Mouse (Mus musculus) neutrophil, adult 5-6 weeks (primary cell): ENCODE measurements at regions not wholly inside any gene's neighbourhood (a gene's known extent, or its start where the extent isn't known, plus 50 kb on each side); places are given as distances from the start of the nearest gene placed in this dataset.
"Not testable (repeated sequence)": the region's sequence is repeated elsewhere in the genome, so short reads cannot be mapped to it uniquely, and the experiment has no call there.

Experiments
- ATAC-seq: fragments of 151-379, 151-347 bp; 2 replicates; pipeline ENCODE4 v1.8.0; 2017; ENCODE audit warnings: mild to moderate bottlenecking, moderate TSS enrichment; ENCODE audit not compliant: insufficient number of reproducible peaks, poor library complexity, low FRiP score, severe bottlenecking; ENCODE audit errors: extremely low read depth

DNA sequence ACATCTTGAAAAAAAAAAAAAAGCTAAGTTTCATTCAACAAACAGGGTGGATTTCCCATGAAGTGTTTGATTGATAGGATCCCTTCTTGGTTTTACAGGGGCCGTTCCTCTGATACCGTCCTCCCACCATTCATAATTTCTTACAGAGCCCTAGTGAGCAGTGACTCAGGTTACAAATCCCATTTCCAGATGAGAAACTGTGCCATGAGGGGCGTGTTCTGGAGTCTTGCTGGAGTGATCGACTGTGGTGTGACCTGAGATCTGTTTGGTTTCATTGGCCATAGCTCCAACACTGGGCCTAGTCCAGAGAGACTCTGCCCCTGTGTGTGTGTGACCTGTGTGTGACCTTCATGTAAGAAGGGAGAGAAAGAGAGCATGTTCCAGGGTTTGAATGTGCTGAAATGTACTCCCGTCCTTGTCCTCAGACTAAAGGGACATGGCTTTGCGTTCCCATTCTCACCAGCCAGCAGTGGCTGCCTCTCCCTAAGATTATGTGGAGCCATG is 181.9 kb downstream of the Glrx3 start:
- ATAC-seq: no peak

DNA sequence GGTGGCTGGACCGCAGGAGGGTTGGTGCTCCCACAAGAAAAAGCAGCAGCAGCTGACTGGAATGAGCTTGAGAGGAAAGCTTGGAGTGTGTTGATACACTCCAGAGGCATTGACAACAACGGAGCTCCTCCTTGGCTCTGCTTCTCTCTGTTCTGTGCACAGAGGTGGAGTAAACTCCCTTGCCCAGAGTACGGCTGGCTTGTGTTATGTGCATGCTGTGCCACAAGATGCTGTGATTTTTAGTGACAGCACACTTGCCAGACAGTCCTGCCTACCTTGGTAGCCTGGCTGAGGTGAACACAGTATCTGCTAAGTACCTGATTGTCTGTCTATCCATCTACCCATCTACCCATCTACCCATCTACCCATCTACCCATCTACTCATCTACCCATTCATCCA is 190.9 kb downstream of the Glrx3 start:
- no peak for ATAC-seq

DNA sequence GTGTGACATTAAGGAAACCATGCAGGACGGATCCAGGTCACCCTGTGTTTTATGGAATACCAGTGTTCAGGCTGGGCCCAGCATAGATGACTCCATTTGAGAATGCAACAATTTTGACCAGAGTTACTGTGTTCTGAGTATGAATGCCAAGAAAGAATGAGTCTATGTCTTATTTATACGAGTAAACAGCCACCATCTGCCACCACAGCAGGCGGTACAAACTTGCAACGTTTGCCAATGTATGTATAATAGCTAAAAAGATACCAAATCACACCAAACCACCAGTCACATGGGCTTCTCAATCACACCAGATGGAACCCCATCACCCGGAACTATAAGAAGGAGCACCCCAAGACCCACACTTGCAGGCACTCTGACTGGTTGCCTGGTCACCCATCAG is 192.1 kb downstream of the Glrx3 start:
- no peak for ATAC-seq

DNA sequence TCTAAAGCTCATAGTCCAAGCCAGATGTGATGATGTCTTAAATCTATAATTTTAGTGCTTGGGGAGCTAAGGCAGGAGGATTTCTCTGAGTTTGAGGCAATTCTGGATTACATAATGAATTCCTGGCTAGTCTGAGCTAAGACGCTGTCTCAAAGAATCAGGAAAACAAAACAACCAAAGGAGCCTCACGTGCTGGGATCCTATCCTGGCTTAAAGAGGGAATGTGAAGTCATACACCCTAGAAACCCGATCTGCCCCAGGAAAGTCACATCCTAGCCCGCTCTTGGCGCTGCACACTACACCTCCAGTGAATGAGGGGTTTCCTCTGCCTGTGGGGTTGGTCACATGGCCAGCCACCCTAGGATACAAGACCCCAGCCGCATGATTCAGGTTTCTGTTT is 211.2 kb downstream of the Glrx3 start:
- ATAC-seq: no peak

DNA sequence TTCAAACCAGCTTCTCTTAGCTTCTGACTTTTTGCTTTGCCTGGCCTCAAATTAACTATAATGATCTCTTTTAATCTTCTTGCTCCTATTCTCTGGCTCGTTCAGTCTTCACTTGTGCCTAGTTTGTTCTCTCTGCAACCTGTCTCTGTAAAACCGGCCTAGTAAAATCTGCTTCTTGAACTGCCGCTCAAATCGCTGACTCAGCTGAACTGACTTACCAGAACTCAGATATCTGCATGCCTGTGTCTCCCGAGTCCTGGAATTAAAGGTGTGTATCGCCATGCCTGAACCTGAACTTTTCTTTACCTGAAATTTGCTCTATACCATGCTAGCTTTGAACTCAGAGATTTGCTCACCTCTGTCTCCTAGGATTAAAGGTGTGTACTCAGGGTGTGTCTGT is 212.2 kb downstream of the Glrx3 start:
- no peak for ATAC-seq

DNA sequence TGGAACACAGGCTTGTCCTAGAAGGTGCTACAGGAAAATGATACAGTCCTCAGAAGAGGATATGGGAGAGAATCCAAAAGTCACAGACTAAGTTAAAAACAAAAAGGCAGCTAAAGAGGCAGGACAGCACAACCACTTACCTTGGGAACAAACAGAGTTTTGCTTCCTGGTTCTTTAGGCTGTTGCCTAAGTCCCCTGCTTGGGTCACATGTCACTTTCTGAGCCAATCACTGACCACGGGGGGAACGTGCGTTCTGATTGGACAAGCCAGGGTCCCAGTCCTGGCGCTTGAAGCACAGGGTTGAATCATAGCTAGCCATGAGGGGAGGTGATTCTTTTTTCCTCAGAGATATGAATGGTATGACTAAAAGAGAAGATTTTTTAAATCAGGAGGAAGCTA is 216.4 kb downstream of the Glrx3 start:
- ATAC-seq: no peak

DNA sequence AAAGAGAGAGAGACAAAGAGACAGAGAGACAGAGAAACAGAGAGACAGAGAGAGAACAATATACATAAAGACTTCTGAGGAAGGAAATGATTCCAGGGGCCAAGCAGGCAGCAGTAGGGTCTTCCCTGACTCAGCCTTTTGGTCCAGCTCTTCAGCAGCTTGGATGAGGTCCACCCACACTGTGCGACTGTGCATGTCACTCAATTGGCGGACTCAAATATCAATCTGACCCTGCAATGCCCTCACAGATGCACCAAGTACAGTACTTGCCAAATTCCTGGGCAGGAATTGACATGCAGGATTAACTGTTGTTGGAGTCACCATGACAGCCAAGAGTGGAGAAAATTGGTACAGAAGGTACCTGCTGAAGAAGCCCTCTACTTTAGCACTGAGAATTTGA is 229.8 kb downstream of the Glrx3 start:
- no peak for ATAC-seq

DNA sequence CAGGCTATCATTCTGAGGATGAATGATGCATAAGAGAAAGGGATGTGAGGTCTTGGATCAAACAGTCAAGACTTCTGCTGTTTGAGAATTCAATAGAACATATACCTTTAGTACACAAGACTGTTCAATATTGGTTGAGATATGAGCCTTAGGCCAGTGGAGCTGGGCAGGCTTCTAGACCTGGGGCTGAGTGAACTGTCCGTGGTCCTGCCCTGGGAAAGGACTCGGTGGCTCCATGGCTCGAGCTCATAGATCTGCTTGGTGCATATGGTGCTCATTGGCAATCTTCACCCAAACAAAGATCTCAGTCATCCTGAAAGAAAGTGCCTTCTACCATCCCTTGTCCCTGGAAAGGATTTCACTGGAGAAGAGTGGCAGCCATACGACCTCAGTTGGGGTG is 233.7 kb downstream of the Glrx3 start:
- ATAC-seq: no peak

DNA sequence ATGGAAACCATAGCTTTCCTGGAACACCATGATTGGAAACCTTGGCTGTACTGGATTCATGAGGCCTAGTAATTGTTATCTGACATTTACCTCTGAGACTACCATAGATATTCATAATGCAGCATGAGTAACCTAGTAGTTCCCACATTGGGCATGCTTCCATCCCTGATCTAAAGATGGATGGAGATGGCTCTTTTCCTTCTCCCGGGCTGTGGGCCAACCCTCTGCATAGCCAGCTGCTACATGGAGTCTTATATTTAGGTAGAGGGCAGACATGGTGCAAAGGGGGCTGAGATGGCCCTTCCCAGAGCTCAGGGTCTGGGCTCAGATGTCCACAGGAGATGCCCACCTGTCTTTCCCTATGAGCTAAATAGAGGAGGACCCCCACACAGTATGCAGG is 237.2 kb downstream of the Glrx3 start:
- no peak for ATAC-seq

DNA sequence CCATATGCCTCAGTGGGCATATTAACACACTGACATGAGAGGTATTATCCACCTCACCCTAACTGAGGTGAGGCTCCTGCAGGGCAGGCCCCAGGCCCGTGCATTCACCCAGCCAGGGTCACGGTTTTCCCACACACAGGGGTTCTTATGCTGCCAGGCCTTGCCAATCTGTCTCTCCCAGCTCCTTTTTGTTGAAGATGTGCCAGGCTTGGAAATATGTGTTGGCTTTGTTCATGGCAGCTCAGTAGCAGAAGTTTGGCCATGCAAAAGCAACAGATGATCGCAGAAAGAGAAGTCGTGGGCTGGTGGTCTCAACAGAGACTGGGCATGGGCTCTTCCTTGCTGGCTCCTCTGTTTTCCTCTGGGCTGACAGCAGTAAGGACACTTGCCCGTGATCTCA is 238.0 kb downstream of the Glrx3 start:
- no peak for ATAC-seq

DNA sequence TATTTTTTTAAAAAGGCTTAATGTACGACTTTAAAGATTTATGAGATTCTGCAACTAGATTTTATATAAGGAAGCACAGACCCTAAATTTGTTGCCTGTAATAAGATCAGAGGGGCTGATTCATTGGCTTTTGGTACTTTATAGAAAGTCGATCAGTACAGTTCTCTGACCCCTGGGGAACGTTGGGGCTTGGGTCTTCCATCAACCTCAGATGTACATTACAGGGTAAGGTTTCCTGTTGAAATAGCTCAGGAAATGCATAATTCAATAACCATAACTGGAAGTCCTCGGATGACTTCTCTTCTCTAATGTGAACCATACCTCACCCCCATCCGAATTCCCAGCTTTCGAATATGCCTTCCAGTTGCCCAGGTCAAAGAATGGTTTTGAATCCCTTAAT is 247.4 kb downstream of the Glrx3 start:
- no peak for ATAC-seq

DNA sequence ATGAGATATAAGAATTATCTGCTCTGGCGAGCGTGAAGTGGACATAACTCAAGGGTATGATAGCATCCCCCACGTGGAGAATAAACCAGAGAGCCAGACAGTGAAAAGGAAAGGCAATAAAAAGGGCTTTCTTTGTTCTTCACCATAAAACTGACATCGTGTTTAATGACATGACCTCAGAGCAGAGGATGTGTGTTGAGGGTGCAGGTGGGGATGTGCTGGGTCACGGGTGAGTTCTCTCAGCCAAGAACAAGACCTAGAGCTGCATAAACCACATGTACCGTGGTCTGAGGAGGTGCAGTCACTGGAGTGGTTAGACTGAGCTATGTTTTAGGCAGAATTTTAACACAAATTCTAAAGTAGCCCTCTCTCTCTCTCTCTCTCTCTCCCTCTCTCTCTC is 247.9 kb downstream of the Glrx3 start:
- ATAC-seq: no peak

DNA sequence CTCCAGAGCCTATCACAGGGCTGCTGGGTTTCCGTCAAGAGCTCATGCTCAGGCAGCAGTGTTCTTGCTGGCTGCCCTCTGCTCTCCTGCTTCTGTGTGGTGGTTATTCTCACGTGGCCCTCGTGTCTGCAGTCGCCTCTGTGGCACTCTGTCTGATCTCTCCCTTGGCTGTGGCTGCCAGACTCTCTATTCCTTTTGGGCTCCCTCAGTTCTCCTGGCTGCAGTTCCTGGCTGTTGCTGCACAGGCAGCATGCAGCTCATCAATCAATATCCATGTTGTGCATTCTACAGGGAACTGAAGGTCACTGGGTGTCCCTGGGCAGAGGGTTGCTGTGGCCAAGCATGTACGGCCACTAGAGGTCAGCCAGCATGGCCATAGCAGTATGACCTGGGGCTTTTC is 259.4 kb downstream of the Glrx3 start:
- no peak for ATAC-seq

DNA sequence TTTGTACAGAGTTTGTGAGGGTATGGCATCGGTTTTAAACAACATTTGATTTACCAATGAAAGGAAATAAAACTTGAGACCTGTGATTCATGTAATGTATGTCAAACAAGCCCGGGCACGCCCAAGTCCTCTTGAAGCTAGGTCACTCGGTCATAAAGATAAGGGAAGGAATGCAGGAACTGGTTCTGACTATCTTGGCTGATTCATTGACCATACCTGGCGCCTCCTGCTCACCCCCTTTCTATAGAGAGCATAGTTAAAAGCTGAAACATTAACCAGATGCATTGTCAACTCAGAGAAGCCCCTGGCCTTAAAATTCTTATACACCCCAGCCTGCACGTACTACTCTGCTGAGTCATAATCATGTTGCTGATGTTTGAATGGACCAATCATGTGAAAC is 261.1 kb downstream of the Glrx3 start:
- not testable (repeated sequence) for ATAC-seq

DNA sequence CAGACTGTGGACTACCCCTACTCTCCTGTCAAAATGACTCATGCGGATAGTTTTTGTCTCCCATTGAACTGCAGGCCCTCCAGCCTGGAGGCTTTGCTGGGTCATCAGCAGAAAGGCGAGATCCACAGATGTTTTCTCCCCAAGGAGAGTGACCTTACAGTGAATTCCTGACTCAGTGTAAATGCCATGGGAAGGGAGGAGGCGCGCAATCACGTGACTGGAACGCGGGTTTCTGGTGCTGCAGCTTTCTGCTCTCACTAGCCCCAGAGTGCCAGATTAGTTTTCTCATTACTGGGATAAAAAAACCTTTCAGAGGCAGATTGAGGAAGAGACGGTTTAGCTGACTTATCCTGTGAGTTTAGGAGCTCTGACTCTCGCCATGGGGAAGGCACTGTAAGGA is 275.4 kb downstream of the Glrx3 start:
- no peak for ATAC-seq

DNA sequence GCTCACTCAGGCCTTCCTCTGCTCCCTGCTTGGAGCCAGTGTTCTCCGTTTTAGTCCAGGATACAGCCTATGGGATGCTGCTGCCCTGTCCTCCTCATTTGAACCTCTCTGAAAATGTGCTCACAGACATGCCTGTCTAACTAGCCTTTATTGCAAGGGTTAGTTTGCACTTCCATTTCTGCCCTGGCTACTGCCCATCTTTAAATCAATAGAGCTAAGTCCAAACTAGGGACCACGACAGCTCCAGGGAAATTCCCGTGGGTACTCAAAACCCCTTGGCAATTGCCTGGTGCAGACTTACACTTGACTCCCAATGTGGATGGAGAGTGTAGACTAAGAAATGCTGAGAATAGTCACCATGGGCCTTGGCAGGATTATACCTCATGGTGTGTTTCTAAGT is 276.4 kb downstream of the Glrx3 start:
- no peak for ATAC-seq

DNA sequence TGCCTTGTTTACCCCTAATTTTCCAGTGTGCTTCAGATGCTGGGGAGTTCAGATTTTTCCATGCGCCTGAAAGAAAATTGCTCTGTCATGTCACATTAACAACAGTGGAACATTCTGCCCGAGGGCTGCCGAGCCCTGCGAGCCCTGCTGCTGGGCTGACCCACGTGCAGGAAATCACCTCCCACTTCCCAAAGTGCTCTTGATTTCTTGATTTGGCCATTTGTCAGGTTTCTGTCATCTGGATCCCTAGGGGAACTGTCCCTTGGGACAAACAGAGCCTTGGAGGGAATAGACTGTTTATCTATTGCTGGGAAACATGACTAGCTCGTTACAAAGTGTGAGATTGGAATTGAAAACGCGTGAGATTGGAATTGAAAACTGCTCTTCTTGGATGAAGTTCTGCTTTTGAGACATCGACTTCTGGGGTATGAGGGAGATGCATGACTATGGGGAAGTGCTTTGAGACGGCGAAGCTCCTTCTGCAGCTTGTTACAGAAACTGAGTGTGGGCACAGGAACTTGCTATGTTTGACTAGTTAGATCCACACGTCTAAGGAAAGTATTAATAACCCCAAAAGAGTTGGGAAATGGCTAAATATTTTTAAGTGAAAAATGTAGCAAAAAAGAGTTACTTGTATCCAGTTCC is 277.0 kb downstream of the Glrx3 start:
- no peak for ATAC-seq

DNA sequence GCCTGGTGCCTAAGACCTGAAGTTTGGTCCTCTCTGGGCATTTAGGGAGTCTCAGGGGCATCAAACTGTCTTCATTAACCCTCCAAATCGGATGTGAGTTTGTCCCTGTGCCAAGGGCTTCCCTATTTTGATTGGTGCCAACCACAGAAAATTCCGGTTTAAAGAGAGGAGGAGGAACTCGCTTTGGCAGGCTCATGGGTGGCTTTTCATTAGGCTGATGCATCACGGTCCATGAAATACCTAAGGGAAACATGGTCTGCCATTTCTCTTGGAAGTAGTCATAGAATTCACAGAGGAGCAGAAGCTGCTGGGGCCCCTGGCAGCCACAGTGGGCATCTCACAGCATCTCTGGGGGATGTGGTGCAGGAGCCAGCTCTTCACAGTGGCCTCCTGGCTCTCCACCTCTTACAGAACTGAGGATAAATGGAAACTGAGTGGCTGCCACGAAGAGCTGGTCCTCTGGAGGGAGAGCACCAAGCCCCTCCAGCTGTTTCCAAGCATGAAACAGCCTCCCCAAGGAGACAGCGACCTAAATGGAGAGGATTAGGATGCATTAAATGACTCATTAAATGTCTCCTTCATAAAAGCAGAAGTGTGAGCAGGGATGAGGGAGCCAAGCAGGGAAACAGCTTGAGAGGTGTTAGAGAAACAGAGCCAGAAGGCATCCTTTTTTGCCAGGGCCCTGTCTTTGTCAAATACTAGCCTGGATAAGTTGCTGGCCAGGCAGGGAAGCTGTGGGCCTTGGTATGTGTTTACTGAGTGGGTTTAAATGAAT is 277.9 kb downstream of the Glrx3 start:
- no peak for ATAC-seq

DNA sequence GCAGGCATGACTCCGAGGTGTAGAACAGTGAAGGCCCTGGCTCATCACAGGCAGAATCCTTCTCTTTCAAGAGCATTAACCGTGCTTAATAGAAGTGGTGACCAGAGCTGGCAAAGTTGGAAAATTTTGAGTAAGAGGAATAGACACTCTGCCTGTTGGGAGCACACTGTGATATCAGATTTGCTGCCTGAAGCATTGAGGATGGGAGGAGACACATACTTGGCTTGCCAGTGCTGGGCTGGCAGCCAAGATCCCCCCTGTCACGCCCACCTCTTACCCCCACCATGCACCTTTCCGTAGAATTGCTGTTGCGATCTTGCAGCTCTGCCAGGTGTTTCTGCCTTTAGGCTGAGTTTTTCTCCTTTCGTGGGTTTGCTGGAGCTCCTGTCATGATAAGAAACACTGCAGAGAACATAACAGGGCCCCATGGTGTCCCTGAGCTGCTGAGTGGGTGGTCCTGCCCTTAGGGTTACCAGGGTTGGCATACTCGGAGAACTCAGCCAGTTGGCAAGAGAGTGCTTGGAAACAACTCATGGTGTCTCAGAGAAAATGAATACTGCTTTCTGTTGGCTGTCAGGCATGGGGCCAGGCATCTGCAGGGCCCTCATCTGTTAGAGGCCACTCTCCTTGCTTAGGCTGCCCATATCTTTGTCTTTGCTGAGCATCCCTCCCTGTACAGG is 286.1 kb downstream of the Glrx3 start:
- ATAC-seq: no peak

DNA sequence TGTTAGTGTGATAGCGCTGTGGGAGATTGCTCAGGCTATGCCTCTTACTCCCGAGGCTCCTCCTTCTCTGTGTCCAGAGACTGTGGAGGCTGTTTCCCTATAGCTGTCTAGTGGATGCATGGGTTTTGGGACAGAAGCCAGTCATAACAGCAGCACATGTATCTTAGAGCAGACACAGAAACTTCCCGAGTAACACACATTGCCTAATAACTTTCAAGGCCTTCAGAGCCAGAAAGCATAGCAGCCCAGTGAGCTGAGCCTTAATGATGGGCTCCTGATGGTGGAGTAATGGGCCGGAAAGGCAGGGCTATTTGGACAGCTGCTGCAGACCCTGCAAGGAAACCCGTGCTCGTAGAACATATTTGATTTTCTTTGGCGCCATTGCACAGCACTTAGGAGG is 288.6 kb downstream of the Glrx3 start:
- ATAC-seq: no peak
